Mouse (Mus musculus) spleen, embryonic (tissue): ENCODE data around the gene Ccdc181.

Experiments
- CTCF ChIA-PET: fragments of 350-600 bp; sonication (Branson Sonifier 250); formaldehyde crosslinking; loops from one replicate; lab custom pipeline; 2022; lab: Charles Lee

Ccdc181 gene

GRCm38 (mm10) chr1:164332559-164332958, 57.2 kb downstream of the Ccdc181 start:
- CTCF ChIA-PET: interaction anchor here (0.6 kb wide), 1 partner anchor 62 kb away, joined by 5 read pairs; no protein-coding TSS in a partner anchor

DNA sequence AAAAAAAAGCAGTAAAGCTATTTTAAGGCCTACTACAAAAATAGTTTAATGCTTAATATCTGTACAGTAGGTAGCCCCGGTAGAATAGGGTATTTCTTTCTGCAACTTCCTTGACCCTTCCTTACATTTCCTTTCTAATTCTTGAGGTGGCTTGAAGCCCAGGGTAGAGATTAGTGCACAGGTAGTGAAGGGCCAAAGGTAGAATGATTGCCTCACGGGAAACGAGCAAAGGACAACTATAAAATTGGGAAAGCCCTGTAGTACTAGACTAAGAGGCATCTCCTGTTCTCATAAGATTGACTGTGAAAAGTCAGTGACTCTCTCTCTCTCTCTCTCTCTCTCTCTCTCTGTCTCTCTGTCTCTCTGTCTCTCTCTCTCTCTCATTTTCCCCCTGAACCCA, 60.0 kb downstream of the Ccdc181 start:
- CTCF ChIA-PET: no interaction called here

DNA sequence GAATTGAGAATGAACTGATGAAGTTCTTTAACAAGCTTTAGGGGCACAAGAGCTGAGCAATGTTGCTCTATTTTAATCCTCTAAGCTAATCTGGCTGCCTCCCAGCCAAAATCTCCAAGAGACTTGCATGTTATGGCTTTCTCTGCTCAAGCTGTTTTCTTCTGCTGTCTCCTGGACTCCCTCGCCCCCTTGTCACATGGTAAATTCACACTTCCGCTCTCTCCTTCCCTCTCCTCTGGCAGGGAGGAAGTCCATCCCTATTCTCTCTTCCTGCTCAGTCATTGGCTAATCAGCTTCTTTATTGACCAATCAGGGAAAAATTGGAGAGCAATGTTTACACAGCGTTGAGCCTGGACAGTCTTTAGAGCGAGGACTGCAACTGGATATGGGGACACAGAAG, 60.5 kb downstream of the Ccdc181 start:
- CTCF ChIA-PET: no interaction called here
